Mouse (Mus musculus) liver, postnatal 0 days (tissue): Measurements from ENCODE around the gene Snx25. TPM values are rescaled to one million over a fixed set of nuclear protein-coding genes. Genes with fewer than 3 reads are reported as not detected.
"Not testable (repeated sequence)": the region's sequence is repeated elsewhere in the genome, so short reads cannot be mapped to it uniquely, and the experiment has no call there.

Source experiments
- ATAC-seq: fragments of 200-750 bp; cut with Nextera tagmentation; 2 replicates; pipeline ENCODE4 v1.8.0; 2017; ENCODE audit warnings: mild to moderate bottlenecking, moderate library complexity
- DNase-seq: peaks from one replicate; pipeline ENCODE4 v3.0.0-alpha.2; 2016
- H3K27ac ChIP-seq: fragments of 300-500 bp; sonication (generic); 2 replicates; pipeline ENCODE4 v1.5.1; 2014; ENCODE audit warnings: antibody characterized with exemption, moderate library complexity, mild to moderate bottlenecking, low read depth
- H3K27me3 ChIP-seq: fragments of 300-500 bp; sonication (generic); 2 replicates; pipeline ENCODE4 v1.6.1; 2014; ENCODE audit warnings: low read length, control low read depth, mixed read lengths; ENCODE audit not compliant: insufficient read depth
- H3K36me3 ChIP-seq: fragments of 300-500 bp; sonication (generic); replicated peaks from 2 replicates; pipeline ENCODE4 v1.6.1; 2014; ENCODE audit warnings: mild to moderate bottlenecking, control low read depth, low read length, moderate library complexity, mixed read lengths; ENCODE audit not compliant: insufficient read depth
- H3K4me1 ChIP-seq: fragments of 300-500 bp; sonication (generic); 2 replicates; pipeline ENCODE4 v1.6.1; 2014; ENCODE audit warnings: antibody characterized with exemption, mild to moderate bottlenecking, control low read depth; ENCODE audit not compliant: insufficient read depth
- H3K4me2 ChIP-seq: fragments of 300-500 bp; sonication (generic); 2 replicates; pipeline ENCODE4 v1.6.1; 2014; ENCODE audit warnings: low read depth, mild to moderate bottlenecking, low read length, moderate library complexity, mixed read lengths
- H3K4me3 ChIP-seq: fragments of 300-500 bp; sonication (generic); 2 replicates; pipeline ENCODE4 v1.5.1; 2014; ENCODE audit warnings: low read depth, low read length
- H3K9ac ChIP-seq: fragments of 300-500 bp; sonication (generic); replicated peaks from 2 replicates; pipeline ENCODE4 v1.6.1; 2014; ENCODE audit warnings: mild to moderate bottlenecking, moderate library complexity
- H3K9me3 ChIP-seq: fragments of 300-500 bp; sonication (generic); 2 replicates; pipeline ENCODE4 v1.6.1; 2016; ENCODE audit warnings: mild to moderate bottlenecking, control low read depth, low read length, mixed read lengths
- CTCF ChIP-seq: sonication (generic); IDR thresholded peaks from 2 replicates; pipeline ENCODE4 v1.5.1; 2016; ENCODE audit warnings: antibody characterized with exemption, low read depth
- EP300 ChIP-seq: IDR thresholded peaks from 2 replicates; pipeline ENCODE4 v1.6.1; 2016; ENCODE audit warnings: antibody characterized with exemption, low read depth, mild to moderate bottlenecking
- WGBS: fragments of 180-500 bp; shearing (Covaris S2); extraction: QIAGEN DNeasy Blood & Tissue Kit; methylation state at CpG from one replicate; pipeline ENCODE4 v1.1.7; 2014; ENCODE audit not compliant: insufficient replicate concordance; 5-methylcytosine and 5-hydroxymethylcytosine counted together
- polyA plus RNA-seq: library from polyadenylated mRNA; unstranded; fragments of >200 nt; fragmentation: Nextera tagmentation; extraction: Ambion mirVana; gene quantifications from 2 replicates; pipeline ENCODE4 v1.2.1, GENCODE M21; 2015

Snx25 gene
- polyA plus RNA-seq, 1 experiment from 2014 or later, result 3.7 TPM

- Histone ChIP-seq H3K36me3 (peaks cover 10% of the 10 kb centered on the region; the same call in 1 of the 2 replicates), H3K4me1 (no peaks in the 10 kb centered on the region), H3K27ac (no peak overlapping the region), H3K9me3 (no peaks in the 10 kb centered on the region), H3K27me3 (no peaks in the 10 kb centered on the region), H3K4me3 (no peak overlapping the region), H3K4me2 (no peak overlapping the region), H3K9ac (no peak overlapping the region)
- TF ChIP-seq EP300 (no peak), CTCF (no peak)
- DNase-seq, result no peak
- WGBS, result 88% methylated on average over 3 of the region's 3 CpGs
- no peak for ATAC-seq
Measured at GRCm38 (mm10) chr8:46119176-46119575, 32.8 kb downstream of the Snx25 start.

DNA sequence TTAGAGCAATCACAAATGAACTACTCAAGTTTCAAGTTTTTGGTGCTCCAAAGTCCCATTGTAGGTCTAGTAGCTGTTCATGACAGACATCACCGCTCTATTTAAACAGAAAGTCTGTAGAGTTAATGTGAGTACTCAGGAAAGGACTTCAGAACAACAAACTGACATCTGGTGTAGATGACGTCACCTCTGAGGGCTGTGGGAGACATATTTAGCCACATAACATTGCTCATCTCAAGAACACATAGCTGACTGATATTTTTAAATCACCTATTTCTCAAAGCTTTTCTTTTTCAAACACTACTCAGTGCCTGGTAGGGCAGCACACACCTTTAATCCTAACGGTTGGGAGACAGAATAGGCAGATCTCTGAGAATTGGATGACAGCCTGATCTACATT lies 34.8 kb downstream of the Snx25 start:
- Histone ChIP-seq H3K27me3 (no peaks in the 10 kb centered on the region), H3K36me3 (peaks cover 7% of the 10 kb centered on the region; the same call in 1 of the 2 replicates), H3K9me3 (no peaks in the 10 kb centered on the region), H3K27ac (no peak overlapping the region), H3K4me1 (no peaks in the 10 kb centered on the region), H3K9ac (no peak overlapping the region), H3K4me3 (no peak overlapping the region), H3K4me2 (no peak overlapping the region)
- no peak for DNase-seq
- WGBS, result 82% methylated on average over 3 of the region's 3 CpGs
- TF ChIP-seq EP300, result no peak
- no peak for TF ChIP-seq CTCF
- no peak for ATAC-seq

DNA sequence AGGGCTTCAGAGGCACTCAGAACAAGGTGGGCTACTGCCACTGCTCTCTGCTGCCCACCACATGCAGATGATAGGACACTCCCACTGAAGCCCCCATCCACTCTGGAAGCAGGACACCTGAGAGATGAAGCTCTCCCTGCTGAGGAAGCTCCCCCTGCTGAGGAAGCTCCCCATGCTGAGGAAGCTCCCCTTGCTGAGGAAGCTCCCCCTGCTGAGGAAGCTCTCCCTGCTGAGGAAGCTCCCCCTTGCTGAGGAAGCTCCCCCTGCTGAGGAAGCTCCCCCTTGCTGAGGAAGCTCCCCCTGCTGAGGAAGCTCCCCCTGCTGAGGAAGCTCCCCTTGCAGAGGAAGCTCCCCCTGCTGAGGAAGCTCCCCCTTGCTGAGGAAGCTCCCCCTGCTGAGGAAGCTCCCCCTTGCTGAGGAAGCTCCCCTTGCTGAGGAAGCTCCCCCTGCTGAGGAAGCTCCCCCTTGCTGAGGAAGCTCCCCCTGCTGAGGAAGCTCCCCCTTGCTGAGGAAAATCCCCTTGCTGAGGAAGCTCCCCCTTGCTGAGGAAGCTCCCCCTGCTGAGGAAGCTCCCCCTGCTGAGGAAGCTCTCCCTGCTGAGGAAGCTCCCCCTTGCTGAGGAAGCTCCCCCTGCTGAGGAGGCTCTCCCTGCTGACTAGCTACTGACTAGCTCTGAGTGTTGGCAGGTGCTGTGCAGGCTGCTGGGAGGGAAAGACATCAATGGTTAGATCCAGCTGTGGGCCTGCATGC lies 38.4 kb downstream of the Snx25 start:
- H3K4me2 ChIP-seq, H3K4me3 ChIP-seq, DNase-seq, ATAC-seq, H3K27me3 ChIP-seq, H3K27ac ChIP-seq, H3K9me3 ChIP-seq, H3K4me1 ChIP-seq, H3K36me3 ChIP-seq, H3K9ac ChIP-seq: not testable (repeated sequence)

DNA sequence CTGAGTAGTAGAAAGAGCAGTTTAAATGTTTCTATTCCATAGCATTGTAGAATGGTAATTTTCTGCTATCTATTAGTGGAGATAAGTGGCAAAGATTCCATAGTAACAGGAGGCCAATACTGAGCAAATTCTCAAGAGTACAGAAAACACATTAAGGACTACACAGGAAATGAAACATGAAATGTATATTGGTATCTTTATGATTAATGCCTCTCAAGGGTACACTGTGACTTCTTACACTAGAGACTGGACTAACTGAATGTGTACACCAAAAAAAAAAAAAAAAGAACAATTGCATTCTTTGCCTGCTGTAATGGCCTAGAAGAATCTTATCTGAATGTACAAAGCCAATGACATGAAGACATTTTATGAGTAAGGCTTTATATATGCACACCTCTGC lies 44.3 kb downstream of the Snx25 start:
- DNase-seq, result no peak
- Histone ChIP-seq H3K4me1 (no peaks in the 10 kb centered on the region), H3K36me3 (peaks cover 10% of the 10 kb centered on the region; the same call in 1 of the 2 replicates), H3K27me3 (no peaks in the 10 kb centered on the region), H3K9ac (no peak overlapping the region), H3K27ac (no peak overlapping the region), H3K4me2 (no peak overlapping the region), H3K4me3 (no peak overlapping the region), H3K9me3 (no peaks in the 10 kb centered on the region)
- no peak for TF ChIP-seq EP300
- TF ChIP-seq CTCF, result no peak
- ATAC-seq, result no peak

GRCm38 (mm10) chr8:46103434-46103833 lies 48.5 kb downstream of the Snx25 start:
- H3K36me3 ChIP-seq, result peaks cover 11% of the 10 kb centered on the region
- WGBS, result 87% methylated on average over 11 of the region's 11 CpGs
- H3K4me1 ChIP-seq, result no peaks in the 10 kb centered on the region

GRCm38 (mm10) chr8:46092667-46093360 lies 59.1 kb downstream of the Snx25 start:
- H3K4me3 ChIP-seq, result no peak overlapping the region
- WGBS, result 71% methylated on average over 6 of the region's 6 CpGs
- H3K27ac ChIP-seq, result no peak overlapping the region
- no peak overlapping the region for H3K9ac ChIP-seq
- no peaks in the 10 kb centered on the region for H3K27me3 ChIP-seq
- H3K4me1 ChIP-seq, result no peaks in the 10 kb centered on the region
- no peak overlapping the region for H3K4me2 ChIP-seq
- H3K36me3 ChIP-seq, result no peaks in the 10 kb centered on the region
- peak; percentile 64 for ATAC-seq
- TF ChIP-seq EP300 (no peak), CTCF (peak; percentile 24; the same call in 1 of the 2 replicates)
- H3K9me3 ChIP-seq, result no peaks in the 10 kb centered on the region
- no peak for DNase-seq

More at GRCm38 (mm10) chr8:46103434-46103833, 48.5 kb downstream of the Snx25 start:
- no peak for ATAC-seq
- Histone ChIP-seq H3K4me3 (no peak overlapping the region), H3K9ac (no peak overlapping the region), H3K4me2 (no peak overlapping the region), H3K27ac (no peak overlapping the region), H3K9me3 (peaks cover 2% of the 10 kb centered on the region; the same call in 1 of the 2 replicates), H3K27me3 (no peaks in the 10 kb centered on the region)
- DNase-seq, result no peak
- TF ChIP-seq CTCF (no peak), EP300 (no peak)
